Mouse (Mus musculus) B cell, adult 2 months (primary cell): ENCODE data around the gene Copz1.
"Not testable (repeated sequence)": the region's sequence is repeated elsewhere in the genome, so short reads cannot be mapped to it uniquely, and the experiment has no call there.

ENCODE experiments used
- DNase-seq, 2 experiments: peaks; one replicate each; pipeline ENCODE4 v3.0.0; 2022

Copz1 gene

GRCm38 (mm10) chr15:103272419-103273279 is at the start of gene Copz1:
Gene Copz1 (plus strand): TSS chr15:103272714.
- peak; percentile 89 to 94 for DNase-seq

- DNase-seq: no peak
Measured at GRCm38 (mm10) chr15:103224161-103224560, 48.4 kb upstream of the Copz1 start.

GRCm38 (mm10) chr15:103227022-103227421 is 45.5 kb upstream of the Copz1 start:
- DNase-seq: no peak

- no peak for DNase-seq
Measured at GRCm38 (mm10) chr15:103227572-103227971, 44.9 kb upstream of the Copz1 start.

GRCm38 (mm10) chr15:103228904-103229303 is 43.6 kb upstream of the Copz1 start:
- DNase-seq: no peak

- DNase-seq: no peak
Measured at GRCm38 (mm10) chr15:103233119-103233518, 39.4 kb upstream of the Copz1 start.

- no peak for DNase-seq
Measured at GRCm38 (mm10) chr15:103237295-103237694, 35.2 kb upstream of the Copz1 start.

GRCm38 (mm10) chr15:103239130-103239684 is 33.3 kb upstream of the Copz1 start:
- peak; percentile 84 to 86 for DNase-seq

GRCm38 (mm10) chr15:103239685-103240159 is 32.8 kb upstream of the Copz1 start, which contains the start of gene Cbx5:
Gene Cbx5 (minus strand): TSS chr15:103239816.
- DNase-seq: peak; percentile 95 to 96

- peak in 1 of 2 experiments; percentile 92 for DNase-seq
Measured at GRCm38 (mm10) chr15:103240160-103241028, 32.1 kb upstream of the Copz1 start, which contains the start of gene Hnrnpa1. Gene Hnrnpa1 (plus strand): TSS chr15:103240432.

- not testable (repeated sequence) for DNase-seq
Measured at GRCm38 (mm10) chr15:103241071-103242018, 31.2 kb upstream of the Copz1 start.

GRCm38 (mm10) chr15:103242885-103243284 is 29.6 kb upstream of the Copz1 start:
- DNase-seq: no peak

- no peak for DNase-seq
Measured at GRCm38 (mm10) chr15:103245616-103246015, 26.9 kb upstream of the Copz1 start.

- no peak for DNase-seq
Measured at GRCm38 (mm10) chr15:103247078-103247781, 25.3 kb upstream of the Copz1 start.

GRCm38 (mm10) chr15:103247782-103248400 is 24.6 kb upstream of the Copz1 start:
- DNase-seq: no peak

GRCm38 (mm10) chr15:103248401-103249313 is 23.9 kb upstream of the Copz1 start:
- DNase-seq: no peak

- not testable (repeated sequence) for DNase-seq
Measured at GRCm38 (mm10) chr15:103249511-103249910, 23.0 kb upstream of the Copz1 start.

GRCm38 (mm10) chr15:103250195-103250740 is 22.2 kb upstream of the Copz1 start:
- DNase-seq: peak; percentile 82

GRCm38 (mm10) chr15:103251595-103251994 is 20.9 kb upstream of the Copz1 start:
- DNase-seq: no peak
